Mouse (Mus musculus): ENCODE data around the gene BC051142.

The BC051142 gene

GRCm38 (mm10) chr17:34398711-34399393 is at the start of gene BC051142:
TSS of gene BC051142 (plus strand) at chr17:34398820.
- peak; percentile 64 to 70 for DNase-seq (ENCODE audit: low spot score in 2 of 2)

- DNase-seq (ENCODE audit: low spot score in 2 of 2) = peak; percentile 68 to 89
These were observed 49.2 kb upstream of the BC051142 start for GRCm38 (mm10) chr17:34349429-34349828.

GRCm38 (mm10) chr17:34354539-34354938 is 44.1 kb upstream of the BC051142 start, which contains the start of gene Btnl2:
TSS of gene Btnl2 (plus strand) at chr17:34354822.
- no peak for DNase-seq (ENCODE audit: low spot score in 2 of 2)

GRCm38 (mm10) chr17:34354940-34355339 is 43.7 kb upstream of the BC051142 start:
- peak in 1 of 2 experiments; percentile 26 for DNase-seq (ENCODE audit: low spot score in 2 of 2)

GRCm38 (mm10) chr17:34362954-34363546 is 35.6 kb upstream of the BC051142 start:
- DNase-seq (ENCODE audit: low spot score in 2 of 2) = no peak

- no peak for DNase-seq (ENCODE audit: low spot score in 2 of 2)
These were observed 34.8 kb upstream of the BC051142 start for GRCm38 (mm10) chr17:34363676-34364310.

- no peak for DNase-seq (ENCODE audit: low spot score in 2 of 2)
These were observed 33.6 kb upstream of the BC051142 start for GRCm38 (mm10) chr17:34365031-34365430.

- no peak for DNase-seq (ENCODE audit: low spot score in 2 of 2)
These were observed 28.1 kb upstream of the BC051142 start for GRCm38 (mm10) chr17:34370563-34370962.

GRCm38 (mm10) chr17:34373055-34373709 is 25.4 kb upstream of the BC051142 start:
- no peak for DNase-seq (ENCODE audit: low spot score in 2 of 2)

- DNase-seq (ENCODE audit: low spot score in 2 of 2) = no peak
These were observed 21.8 kb upstream of the BC051142 start, which contains the start of gene Btnl1 for GRCm38 (mm10) chr17:34376847-34377246. TSS of gene Btnl1 (plus strand) at chr17:34377132.

GRCm38 (mm10) chr17:34377450-34378209 is 21.0 kb upstream of the BC051142 start:
- DNase-seq (ENCODE audit: low spot score in 2 of 2) = no peak

- no peak for DNase-seq (ENCODE audit: low spot score in 2 of 2)
These were observed 19.9 kb upstream of the BC051142 start for GRCm38 (mm10) chr17:34378716-34379115.

- no peak for DNase-seq (ENCODE audit: low spot score in 2 of 2)
These were observed 19.2 kb upstream of the BC051142 start for GRCm38 (mm10) chr17:34379451-34379850.

- DNase-seq (ENCODE audit: low spot score in 2 of 2) = no peak
These were observed 16.7 kb upstream of the BC051142 start for GRCm38 (mm10) chr17:34381876-34382275.

GRCm38 (mm10) chr17:34383212-34383611 is 15.4 kb upstream of the BC051142 start:
- peak in 1 of 2 experiments; percentile 41 for DNase-seq (ENCODE audit: low spot score in 2 of 2)

- DNase-seq (ENCODE audit: low spot score in 2 of 2) = no peak
These were observed 13.9 kb upstream of the BC051142 start for GRCm38 (mm10) chr17:34384699-34385098.

- DNase-seq (ENCODE audit: low spot score in 2 of 2) = no peak
These were observed 12.0 kb upstream of the BC051142 start for GRCm38 (mm10) chr17:34386656-34387055.

- DNase-seq (ENCODE audit: low spot score in 2 of 2) = peak in 1 of 2 experiments; percentile 18
These were observed 10.1 kb upstream of the BC051142 start for GRCm38 (mm10) chr17:34388513-34388912.

GRCm38 (mm10) chr17:34391507-34391906 is 7.1 kb upstream of the BC051142 start:
- no peak for DNase-seq (ENCODE audit: low spot score in 2 of 2)

GRCm38 (mm10) chr17:34392321-34392720 is 6.3 kb upstream of the BC051142 start:
- DNase-seq (ENCODE audit: low spot score in 2 of 2) = no peak

- DNase-seq (ENCODE audit: low spot score in 2 of 2) = peak in 1 of 2 experiments; percentile 26
These were observed 1.3 kb upstream of the BC051142 start for GRCm38 (mm10) chr17:34397357-34397756.

Measured in thymus, postnatal 10 days (tissue).